Mouse (Mus musculus) c-Kit-positive CD71-negative TER-119-negative erythroid progenitor cells, embryonic 14.5 days (primary cell): ENCODE measurements at regions not wholly inside any gene's neighbourhood (a gene's known extent, or its start where the extent isn't known, plus 50 kb on each side); places are given as distances from the start of the nearest gene placed in this dataset.

Experiments used
- DNase-seq: peaks from one replicate; pipeline ENCODE4 v3.0.0-alpha.2; 2013; ENCODE audit warnings: low read depth

DNA sequence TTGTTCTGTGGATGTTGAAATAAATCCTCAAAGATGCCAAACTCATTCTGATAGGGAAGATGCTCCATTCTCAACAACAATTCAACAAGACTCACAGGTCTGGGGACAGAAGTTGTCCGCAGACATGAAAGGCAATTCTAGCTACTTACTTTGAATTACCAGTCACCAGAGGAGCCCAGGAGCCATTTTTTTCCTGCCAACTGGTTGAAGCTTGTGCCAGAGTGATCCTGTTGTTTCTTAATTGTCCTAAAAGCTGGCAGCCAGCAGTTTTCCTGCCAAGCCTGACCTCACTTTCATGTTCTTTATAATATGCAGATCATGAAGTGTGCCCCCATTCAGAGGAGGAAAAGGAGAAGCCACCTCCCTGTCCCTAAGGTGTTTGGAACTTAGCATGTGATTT is 110.0 kb upstream of the Ankrd1 start:
- no peak for DNase-seq

DNA sequence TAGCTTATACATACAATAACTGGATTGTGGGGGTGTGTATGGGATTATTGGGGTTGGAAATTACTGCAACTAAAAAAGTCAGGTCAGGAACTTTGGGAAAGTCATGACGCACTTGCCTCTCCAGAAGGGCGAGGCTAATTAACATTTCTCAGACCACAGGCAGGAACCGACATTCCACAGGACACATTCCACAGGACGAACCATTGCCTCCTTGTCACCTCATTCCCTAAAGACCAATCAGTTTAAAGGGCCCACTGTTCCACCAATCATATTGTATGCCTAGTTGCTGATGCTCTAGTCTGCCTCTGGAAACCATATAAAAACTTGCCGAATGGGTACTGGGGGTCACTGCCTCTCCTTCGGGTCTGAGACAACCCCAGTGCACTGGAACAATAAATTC is 113.0 kb upstream of the Pcgf5 start:
- no peak for DNase-seq

DNA sequence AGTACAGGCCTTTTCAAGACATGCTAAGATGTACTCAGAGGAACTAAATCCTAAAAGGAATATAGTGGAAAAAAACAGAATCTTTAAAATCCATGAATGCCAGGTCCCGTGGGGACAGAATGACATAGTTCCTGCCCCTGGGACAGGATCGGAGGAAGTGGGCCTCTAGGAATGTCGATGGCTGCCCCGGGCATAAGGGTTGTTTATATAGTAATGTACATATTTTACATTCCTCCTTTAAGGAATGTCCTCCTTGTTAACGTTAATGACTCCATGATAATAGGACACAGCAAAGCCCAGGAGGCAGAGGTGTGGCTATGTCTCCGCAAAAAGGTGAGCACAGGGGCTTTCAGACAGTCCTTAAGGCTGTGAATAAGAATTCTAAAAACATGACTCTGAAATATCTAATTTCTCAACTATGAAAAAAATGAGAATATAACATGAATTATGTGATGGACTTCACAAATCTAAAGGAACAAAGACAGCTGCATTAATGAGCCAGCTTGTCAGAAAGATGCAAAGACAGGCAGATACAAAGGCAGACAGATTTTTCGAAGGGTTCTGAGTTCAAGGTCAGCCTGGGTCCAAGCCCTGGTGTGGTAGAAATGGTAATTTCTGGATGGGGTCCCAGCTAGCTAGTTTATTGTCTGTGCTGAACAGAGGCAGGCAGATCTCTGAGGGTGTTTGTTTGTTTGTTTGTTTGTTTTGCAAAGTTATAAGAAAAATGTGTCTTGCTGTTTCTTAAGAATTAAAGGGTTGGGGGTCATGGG is 111.3 kb upstream of the Pcgf5 start:
- no peak for DNase-seq

DNA sequence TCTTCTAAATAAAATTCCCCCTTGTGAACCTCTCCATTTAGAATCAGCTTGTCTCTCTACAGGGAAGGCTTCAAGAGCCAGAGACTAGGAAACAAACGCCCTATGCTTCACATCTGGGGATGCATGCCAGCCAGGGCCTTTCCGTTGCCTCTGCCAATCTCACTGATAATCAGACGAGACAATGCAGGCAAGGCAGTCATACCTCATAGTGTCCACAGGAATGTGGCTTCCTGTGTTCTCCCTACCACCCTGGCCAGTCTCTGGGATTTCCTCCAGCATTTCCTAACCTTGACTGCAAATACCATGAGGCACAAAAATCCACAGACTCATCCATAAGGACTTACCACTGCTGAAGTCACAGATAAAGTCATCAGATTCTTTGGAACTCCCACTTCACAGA is 110.4 kb upstream of the Pcgf5 start:
- DNase-seq = no peak

DNA sequence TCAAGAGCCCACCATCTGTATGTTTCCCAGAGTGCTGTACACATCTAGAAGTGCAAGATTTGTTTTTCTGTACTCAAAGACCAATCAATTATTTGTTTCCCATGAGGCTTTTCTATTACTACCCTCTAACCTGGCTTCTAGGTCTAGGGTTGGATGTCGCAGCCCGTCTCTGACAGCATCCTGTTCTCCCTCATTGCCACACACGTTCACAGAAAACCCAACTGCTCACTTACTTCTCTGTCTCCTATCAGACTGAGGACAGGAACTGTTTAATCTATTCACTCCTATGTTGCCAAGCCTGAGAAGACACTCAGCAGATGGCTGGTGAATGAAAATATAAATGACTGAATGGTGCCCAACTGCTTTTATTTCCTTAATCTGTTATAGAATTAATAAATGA is 109.6 kb upstream of the Pcgf5 start:
- DNase-seq = no peak

DNA sequence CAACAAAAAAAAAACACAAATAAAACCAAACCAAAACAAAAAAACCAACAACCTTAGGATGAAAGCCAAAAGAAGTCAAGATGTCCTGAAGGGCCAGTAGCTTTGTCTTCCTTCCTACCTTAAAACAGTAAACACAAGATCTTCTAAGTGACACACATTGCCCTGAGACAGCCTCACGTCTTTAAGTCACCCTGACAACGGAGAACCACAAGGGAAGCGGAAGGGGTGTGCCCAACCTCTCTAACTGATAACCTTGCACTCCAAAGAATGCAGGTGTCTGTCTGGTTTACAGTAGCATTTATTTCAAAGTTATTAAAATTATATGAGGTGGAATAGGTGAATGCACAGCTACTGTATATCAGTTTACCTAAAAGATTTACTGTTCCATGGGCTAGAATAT is 105.7 kb upstream of the Pcgf5 start:
- no peak for DNase-seq

DNA sequence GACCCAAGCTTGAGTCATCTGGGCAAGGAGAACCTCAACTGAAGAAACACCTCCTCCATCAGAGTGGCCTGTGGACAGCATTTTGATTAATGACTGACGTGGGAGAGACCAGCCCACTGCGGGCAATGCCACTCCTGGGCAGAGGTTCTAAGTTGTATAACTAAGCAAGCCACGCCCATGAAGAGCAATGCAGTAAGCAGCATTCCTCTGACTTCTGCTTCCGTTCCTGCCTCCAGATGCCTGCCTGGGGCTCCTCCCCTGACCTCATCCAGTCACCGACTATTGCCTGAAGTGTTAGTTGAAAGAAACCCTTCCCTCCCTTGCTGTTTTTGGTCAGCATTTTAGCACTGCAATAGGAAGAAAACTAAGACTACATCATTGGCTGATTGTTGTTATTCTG is 105.2 kb upstream of the Pcgf5 start:
- DNase-seq = no peak

DNA sequence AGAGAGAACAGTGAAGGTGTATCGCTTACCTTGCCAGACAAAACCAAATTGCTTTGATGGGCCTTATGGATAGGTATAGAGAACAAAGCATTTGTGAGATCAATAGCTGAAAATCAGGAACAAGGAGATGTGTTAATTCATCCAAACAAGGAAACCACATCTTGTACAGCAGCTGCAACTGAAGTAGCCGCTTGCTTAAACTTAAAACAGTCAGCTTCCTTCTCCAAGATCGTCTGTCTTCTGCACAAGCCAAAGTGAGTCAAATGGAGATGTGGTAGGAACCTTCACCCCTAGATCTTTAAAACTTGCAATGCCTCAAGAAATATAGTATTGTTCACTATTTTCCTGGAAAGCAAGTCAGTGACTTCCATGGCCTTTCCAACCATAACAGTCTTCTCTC is 95.6 kb upstream of the Pcgf5 start:
- DNase-seq = no peak

DNA sequence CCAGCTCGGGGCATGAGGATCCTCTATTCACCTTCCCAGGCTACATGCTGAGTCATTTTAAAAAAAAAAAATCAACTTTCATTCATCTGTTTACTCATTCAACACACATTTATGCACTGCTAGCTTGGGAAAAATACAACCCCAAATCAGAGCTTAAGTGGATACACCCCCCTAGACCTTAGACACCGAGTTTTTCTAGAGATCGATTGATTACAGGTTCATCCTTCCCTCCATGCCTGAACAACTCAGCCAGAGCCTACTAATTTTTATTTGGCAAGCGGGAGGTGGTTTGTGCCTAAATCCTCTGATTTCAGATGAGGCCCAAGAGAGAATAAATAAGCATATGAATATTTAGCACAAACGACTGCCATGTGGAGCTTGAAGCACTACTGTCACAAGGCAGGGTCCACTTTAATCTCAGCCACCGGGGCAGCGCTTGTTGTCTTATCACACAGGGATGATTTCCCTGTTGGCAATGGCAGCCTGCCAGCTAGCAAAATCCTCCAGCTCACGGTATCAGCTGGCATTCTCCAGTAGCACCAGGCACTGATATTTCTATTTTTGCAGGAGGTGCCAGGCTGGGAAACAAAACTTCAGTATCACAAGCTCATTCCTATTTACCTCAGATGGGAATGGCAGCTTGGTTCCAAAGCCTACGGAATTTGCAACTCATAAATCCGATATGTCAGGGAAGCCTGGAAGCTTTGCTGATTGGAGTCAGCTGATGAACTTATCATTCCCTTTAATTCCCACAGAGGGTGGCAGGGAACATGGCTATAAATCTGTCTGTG is 90.2 kb upstream of the Pcgf5 start:
- no peak for DNase-seq

DNA sequence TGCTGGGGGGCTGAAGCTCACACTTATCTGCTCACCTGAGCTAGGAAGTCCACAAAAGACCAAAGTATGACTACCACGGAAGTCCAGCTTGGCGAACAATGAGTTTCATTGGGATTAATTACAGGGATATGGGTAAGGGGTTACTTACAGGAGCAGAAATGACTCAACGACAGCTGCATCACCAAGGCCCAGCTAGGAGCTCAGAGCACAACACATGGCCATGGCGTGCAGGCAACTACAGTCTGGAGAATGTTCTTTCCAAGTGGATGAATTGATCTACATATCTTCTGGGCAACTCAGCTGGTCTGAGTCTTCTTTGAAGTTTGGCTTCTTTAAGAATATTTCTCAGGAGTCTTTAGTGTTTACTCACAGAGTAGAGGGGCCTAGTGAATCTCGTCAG is 86.3 kb upstream of the Pcgf5 start:
- DNase-seq = no peak

DNA sequence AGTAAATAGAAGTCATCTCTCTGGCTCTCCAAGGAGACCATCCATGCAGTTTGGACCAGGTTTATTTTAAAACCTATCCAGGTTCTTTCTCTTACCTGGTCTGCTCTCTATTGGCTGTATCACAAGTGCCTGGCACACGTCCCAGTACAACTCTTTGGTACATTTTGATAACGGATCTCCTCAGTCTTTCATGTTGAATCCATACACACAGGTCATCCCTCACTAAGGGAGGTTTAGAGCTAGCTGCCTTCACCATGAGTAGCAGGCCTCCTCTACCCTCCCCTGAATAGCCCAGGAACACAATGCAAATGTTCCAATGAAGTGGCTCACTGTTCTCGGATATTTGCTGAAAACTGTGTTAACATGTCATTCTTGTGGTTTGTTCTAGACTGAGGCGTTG is 84.2 kb upstream of the Pcgf5 start:
- DNase-seq = no peak

DNA sequence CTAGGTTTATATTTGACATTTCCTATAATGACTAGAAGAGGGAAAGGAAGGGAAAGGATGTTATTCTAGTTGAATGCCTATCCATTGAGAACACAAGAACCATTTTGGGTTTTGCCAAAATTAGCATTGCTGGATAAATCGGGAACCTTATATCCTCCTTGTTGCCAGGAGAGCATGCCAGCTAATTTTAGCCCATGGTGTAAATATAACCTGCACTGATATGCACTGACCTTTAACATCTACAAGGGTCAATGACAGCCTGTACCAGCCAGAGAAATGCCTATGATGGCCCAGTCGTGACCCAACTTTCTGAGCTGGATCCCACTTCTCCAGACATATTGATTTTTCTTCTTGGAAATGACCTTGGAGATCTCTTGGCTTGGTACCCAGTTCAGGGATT is 83.7 kb upstream of the Pcgf5 start:
- no peak for DNase-seq

DNA sequence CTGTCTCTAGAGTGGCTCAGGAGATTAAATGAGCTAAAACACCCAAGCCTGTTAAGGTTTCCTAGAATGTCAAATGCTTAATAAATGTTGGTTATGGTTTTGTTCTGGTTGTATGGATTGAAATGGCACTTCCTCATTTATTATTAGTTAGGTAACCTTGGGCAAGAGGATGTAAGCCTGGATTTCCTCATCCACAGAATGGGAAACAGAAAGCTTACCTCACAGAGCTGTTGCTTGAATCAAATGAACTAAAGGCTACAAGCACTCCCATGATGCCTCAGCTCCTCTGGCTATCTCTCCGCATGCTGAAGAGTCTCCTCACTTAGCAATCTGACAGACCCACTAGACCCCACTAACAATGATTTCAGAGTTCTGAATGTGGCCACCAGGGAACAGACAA is 82.8 kb upstream of the Pcgf5 start:
- no peak for DNase-seq

DNA sequence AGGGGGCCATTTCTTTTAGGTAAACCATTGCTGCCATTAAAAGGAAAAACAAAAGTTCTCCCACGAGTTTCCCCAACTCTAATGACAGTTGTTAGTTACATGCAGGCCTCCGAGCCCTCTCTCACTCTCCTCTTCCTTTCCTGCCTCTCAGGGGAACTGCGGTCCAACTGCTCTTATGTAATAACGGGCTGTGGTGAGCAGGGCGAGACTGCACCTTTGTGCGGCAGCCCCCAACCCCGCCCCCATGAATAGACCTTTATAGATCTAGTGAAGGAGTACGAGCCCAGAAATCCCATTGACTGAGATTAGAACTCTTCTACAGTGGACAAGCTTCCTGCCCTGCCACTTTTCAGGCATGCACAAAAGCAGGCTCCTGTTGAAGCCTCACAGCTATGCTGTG is 81.8 kb upstream of the Pcgf5 start:
- DNase-seq = peak; percentile 38

DNA sequence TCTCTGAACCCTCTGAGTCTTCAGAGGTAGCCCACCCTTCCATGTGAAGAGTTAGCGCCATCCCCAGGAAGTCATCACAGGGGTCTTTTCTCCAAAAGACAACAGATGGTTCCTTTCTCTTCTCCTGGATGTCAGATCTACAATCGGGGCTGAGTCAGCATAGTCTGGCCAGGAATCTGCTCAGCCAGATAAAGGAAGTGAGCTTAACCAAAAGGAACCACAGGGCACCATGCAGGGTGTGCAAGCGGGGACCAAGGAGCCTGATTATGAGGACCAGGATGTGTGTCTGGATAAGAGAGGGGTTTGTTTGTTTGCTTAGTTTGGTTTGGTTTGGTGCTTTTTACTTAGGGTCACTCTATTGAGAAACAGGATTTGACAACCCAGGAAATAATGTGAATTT is 74.6 kb upstream of the Pcgf5 start:
- peak; percentile 24 for DNase-seq

DNA sequence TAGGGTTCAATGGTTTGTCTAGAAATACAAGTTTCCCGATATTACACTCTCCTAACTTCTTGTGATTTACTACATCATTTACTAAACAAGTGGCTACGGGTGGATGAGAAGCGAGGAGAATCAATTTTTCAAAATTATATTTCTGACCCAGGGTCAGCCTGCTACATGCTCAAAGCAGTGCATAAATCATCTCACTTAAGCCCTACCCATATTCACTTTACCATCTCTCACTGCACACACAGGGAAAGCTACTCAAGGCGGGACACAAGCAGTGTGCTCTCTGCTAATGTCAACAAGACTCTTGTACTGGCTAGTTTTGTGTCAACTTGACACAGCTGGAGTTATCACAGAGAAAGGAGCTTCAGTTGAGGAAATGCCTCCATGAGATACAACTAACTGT is 62.6 kb upstream of the Pcgf5 start:
- no peak for DNase-seq

DNA sequence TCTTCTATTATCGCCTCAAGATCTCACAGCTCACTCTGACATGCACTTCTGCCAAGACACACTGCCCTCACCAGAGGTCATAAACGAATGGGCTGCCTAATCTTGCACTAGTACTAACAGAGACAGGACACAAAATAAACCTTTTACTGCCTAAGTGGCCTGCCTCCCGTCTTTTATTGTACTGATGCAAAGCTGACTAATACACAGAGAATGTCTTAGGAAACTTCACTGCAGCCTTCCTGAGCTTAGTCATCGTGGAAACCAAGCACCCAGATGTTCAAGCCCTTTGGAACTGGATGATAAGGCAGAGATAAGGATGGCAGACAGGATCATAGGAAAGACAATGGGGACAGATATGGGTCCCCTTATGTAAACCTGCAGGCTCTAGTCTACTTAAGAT is 57.3 kb upstream of the Pcgf5 start:
- no peak for DNase-seq

DNA sequence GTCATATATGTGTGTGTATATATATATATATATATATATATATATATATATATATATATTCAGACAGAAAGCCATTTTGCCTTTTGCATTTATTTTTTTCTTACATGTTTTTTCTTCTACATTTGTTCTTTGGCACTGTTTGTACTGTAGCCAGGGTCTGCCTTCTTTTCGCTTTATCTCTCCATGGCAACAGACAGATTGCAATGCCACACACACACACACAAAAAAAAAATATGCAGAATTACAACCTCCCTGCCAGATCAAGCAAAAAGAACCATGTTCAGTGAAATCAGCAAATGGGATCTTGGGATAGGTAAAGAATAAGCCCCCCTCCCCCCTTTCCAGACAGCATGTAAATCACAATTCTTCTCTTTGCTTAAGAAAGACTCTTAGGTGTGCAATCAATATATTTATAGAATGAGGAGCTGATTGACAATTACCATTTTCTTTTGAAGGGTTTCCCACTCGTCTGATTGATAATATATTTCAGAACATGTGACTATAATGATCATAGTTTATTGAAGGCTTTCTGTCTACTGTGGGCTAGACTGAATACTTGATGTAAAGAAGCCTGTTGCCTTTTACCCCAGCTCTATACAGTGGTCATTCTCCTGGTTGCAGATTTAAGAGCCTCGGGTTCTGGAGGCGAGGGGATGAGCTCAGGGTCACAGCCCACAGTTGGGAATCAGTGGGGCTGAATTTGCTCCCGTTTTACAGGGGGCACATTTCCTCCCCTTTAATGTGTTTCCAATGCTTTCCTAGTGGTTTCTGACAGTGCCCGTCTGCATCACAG is 54.7 kb upstream of the Pcgf5 start:
- no peak for DNase-seq
